Mouse (Mus musculus) common myeloid progenitor, adult 5-6 weeks (primary cell): ENCODE data around the gene Ern1. TPM values are rescaled to one million over a fixed set of nuclear protein-coding genes. Genes with fewer than 3 reads are reported as not detected.
A peak's percentile ranks its signal among the peaks of the same experiment; 100 is the strongest.

ENCODE experiments used
- ATAC-seq: replicated peaks from 2 replicates; pipeline ENCODE4 v1.8.0; 2016; ENCODE audit warnings: low read depth, mild to moderate bottlenecking, moderate TSS enrichment, inconsistent platforms; ENCODE audit not compliant: poor library complexity, severe bottlenecking
- total RNA-seq: library from RNA; stranded (forward); fragments of 200-1000, 187-1606 nt; gene quantifications from 2 replicates; pipeline ENCODE4 v1.2.3, GENCODE M21; 2017

Ern1 gene
- total RNA-seq, 1 experiment from 2014 or later: 32.6 TPM

DNA sequence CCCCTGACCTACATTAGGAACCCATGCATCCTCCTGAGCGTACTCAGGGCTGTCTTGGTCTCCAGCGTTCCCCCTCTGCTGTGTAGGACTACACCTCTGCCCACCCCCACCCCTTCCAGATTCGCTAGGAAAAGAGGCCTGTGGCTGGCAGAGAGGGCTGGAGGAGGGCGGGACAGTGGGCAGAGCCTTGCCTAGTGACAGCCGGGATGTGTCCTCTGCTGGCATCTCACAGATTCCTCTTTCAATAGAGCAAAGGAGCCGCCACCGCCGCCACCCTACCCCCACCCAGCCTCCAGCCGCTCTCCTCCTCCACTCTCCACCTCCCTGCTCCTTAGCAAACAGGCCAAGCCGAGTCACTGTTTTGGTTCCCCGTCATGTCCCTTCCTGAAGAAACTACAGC is 122.9 kb downstream of the Ern1 start:
- ATAC-seq: peak; percentile 45; the same call in 1 of the 2 replicates

DNA sequence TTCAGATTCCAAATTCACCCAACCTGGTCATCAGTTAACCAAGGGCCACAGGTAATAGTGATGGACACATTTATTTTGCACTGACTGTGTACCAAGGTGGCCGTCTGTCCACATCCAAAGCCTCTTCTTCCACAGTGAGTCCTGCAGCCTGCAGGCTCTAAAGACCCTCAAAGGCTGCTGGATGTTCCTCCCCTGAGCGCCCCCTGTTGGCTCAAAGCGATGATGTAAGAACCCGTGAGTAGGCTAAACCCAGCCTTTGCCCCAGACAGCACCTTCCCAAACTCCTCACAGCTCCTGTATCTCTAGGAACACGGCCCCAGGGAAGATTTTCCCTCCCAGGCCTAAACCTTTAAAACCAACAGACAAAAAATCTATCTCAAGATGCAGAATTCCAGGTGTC is 128.3 kb downstream of the Ern1 start:
- peak; percentile 72 for ATAC-seq

DNA sequence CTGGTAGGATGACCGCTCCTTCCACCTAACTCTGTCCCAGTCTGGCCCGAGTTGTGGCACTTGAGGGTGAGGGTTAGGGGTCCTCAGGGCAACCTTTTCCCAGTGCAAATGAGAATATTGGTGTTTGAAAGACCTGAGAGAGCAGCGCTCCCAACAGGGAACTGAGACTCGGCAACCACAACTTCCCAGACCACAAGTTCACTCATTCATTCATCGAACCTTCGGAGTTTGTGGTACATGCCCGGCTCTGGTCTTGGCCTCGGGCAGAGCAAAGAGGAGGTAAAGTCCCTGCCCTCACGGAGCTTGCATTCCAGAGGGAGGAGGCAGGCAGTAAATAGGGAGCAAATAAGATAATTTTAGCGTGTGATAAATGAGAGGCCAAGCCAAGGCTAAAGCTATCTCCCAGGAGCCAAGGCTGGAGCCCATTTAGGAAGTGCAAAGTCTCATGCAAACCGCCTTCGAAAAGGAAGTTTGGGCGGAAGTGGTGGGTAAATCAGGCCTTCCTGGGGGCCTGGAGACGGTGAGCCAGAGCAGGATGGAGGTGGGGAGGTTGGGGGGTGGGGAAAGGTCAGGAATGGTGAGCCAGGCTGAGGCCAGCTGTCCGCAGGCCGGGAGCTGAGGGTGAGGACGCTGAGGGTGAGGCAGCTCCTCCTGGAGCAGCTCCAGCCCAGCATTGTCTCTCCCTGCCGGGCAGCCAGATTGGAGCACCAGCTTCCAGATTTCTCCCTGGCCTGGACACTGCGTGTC is 132.1 kb downstream of the Ern1 start:
- peak; percentile 68 for ATAC-seq

DNA sequence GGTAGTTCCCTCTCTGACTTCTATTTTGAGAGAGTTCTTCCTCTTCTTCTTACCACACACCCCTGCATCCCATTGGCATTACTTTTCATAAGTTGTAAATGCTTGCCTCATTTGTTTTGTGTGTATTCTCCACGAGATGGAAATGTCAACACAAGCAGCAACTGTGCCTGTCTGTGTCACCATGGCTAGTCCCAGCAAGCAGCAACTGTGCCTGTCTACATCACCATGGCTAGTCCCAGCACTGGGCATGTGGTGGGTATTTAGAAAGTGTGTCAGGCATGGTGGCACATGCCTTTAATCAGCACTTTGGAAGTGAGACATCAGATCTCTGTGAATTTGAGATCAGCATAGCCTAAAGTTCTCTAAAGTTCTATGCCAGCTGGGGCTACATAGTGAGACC is 133.5 kb downstream of the Ern1 start:
- ATAC-seq: no peak

DNA sequence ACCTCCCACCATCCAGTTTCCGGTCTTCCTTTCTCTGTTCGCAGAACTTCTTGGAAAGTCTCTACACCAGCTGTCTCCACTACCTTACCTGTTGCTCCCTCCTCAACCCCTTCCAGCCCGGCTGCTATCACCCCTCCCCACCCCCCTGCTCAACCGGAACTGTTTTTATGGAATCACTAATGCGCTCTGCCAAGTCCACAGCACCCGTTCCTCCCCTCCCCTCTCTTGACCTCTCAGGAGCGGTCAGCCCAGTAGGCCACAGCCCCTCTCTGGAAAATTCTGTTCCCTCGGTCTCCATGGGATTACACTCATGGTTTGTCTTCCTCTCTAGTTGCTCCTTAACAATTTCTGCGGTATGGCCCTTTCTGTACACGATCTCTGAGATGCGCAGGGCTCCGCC is 134.5 kb downstream of the Ern1 start, which contains the start of gene Scn4a:
Scn4a (minus strand) TSS at position 101 of the 400 bp plus-strand sequence.
- no peak for ATAC-seq

DNA sequence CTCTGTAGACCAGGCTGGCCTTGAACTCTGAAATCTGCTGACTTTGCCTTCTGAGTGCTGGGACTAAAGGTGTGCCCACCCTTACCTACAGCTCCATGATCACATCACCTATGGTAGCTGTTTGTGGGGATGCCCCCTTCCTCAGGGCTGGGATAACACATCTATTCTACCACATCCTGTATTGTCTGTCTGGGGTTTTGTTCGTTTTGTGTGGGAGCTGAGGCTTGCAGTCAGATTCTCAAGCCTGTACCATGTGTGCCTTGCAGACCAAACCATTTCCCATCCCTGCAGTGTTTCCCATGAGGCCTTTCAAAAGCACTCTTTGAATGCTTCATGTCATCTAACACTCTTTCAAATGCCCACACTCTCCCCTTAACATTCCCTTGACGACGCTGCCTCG is 135.7 kb downstream of the Ern1 start:
- ATAC-seq: no peak

DNA sequence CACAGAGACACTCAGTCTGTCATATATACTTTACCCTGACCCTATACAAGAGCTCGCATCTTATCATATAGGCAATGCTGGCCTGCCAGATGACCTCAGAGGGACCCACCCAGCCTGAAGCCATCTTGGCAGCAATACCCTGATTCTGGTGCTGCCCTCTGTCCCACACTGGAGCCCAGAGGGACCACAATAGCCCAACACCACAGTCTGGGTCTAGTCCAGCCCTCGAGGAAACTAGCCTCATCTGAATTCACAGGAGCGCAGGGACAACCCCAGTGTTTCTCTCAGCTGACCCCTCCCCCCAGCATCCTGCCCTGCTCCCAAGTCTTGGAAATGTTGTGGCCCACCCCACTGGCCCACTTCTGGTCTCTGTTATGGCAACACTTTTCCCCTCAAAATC is 136.4 kb downstream of the Ern1 start:
- no peak for ATAC-seq

DNA sequence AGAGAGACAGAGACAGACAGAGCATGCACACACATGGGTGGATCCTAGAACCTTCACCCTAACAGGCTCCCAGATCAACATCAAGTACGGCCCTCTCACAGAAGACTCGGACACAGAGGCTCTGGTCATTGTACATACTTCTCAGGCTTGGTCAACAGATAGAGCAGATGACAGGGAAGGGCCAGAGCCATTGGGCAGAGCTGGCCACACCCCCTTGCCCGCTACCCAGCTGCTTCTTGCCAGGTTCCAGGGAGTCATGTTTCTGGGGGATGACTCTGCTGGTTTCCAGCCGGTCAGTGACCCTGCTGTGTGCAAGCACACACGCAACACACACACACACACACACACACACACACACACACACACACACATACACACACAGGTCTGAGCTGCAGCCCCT is 136.8 kb downstream of the Ern1 start:
- no peak for ATAC-seq

DNA sequence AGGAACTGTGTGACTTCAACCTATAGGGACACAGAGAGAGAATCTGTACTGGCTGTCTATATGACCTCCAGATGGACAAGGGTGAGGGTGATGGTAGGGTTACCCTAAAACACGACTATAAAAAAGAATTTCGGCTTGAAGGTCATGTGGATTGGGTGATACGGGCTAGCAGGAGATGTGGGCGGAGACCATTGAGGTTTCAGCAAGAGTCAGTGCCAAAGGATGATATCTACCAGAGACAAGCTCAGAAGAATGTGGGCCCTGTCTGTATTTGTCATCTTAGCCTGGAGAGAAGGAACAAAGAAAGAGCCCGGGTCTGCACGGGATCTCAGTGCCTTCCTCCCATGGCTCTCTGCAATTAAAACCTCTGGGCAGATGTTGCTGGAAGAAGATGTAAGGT is 137.9 kb downstream of the Ern1 start:
- no peak for ATAC-seq

DNA sequence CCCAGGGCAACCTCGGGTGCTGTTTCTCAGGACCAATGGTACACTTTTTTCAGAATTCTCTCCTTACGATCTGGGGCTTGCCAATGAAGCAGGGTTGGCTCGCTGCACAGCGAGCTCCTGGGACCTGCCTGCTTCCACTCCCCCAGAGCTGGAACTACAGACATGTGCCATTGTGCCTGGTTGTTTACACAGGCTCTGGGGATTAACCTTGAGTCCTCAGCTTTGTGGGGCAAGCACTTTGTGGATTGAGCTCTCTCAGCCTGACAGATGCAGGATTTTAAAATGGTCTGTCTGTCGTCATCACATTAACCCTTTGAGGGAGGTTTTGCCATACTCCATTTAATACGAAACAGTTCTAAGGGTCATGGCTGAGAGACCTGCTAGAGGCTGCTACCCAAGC is 142.7 kb downstream of the Ern1 start:
- ATAC-seq: no peak

Other genes starting within 250 kb of the Ern1 start
- gene Ftsj3, start 231.8 kb downstream of the Ern1 start, total RNA-seq: 172 and 203 TPM in 2 replicates
- 102 and 109 TPM in 2 replicates for gene Psmc5, start 231.7 kb downstream of the Ern1 start, total RNA-seq
- 211 and 253 TPM in 2 replicates for gene Smarcd2, start 214.9 kb downstream of the Ern1 start, total RNA-seq
- gene Tcam1, start 211.2 kb downstream of the Ern1 start, total RNA-seq: 3.1 and 3.3 TPM in 2 replicates
- not detected in 2 replicates for gene Gh, start 186.0 kb downstream of the Ern1 start, total RNA-seq
- 16.6 and 19.8 TPM in 2 replicates for gene Cd79b, start 173.1 kb downstream of the Ern1 start, total RNA-seq
- 0.05 TPM in 1 of 2 replicates, not detected in the other for gene Scn4a, start 134.6 kb downstream of the Ern1 start, total RNA-seq
- not detected in 2 replicates for gene Prr29, start 122.4 kb downstream of the Ern1 start, total RNA-seq
- 54.6 and 70.8 TPM in 2 replicates for gene Icam2, start 99.8 kb downstream of the Ern1 start, total RNA-seq
- 44.1 and 54.8 TPM in 2 replicates for gene Tex2, start 125.6 kb upstream of the Ern1 start, total RNA-seq